Mouse (Mus musculus): ENCODE measurements around the gene Akap5. TPM values are rescaled to one million over a fixed set of nuclear protein-coding genes. Genes with fewer than 3 reads are reported as not detected.

The Akap5 gene
- polyA plus RNA-seq, 1 experiment from 2014 or later: 10.3 TPM

- Histone ChIP-seq H3K36me3 (replicated peaks) (no peaks in the 10 kb centered on the region), H3K27me3 (replicated peaks) (no peaks in the 10 kb centered on the region), H3K4me3 (no peak overlapping the region), H3K4me2 (no peak overlapping the region), H3K9ac (no peak overlapping the region), H3K4me1 (peaks cover 23% of the 10 kb centered on the region), H3K9me3 (no peaks in the 10 kb centered on the region), H3K27ac (no peak overlapping the region)
- WGBS: 67% methylated on average over 7 of the region's 7 CpGs
- no peak for ATAC-seq (replicated peaks)
These were observed 48.5 kb downstream of the Akap5 start for GRCm38 (mm10) chr12:76372881-76373818.

- Histone ChIP-seq H3K4me2 (no peak overlapping the region), H3K9me3 (no peaks in the 10 kb centered on the region), H3K36me3 (replicated peaks) (no peaks in the 10 kb centered on the region), H3K4me1 (peaks cover 17% of the 10 kb centered on the region), H3K27ac (no peak overlapping the region), H3K4me3 (no peak overlapping the region), H3K9ac (no peak overlapping the region), H3K27me3 (replicated peaks) (no peaks in the 10 kb centered on the region)
- no peak for ATAC-seq (replicated peaks)
- 74% methylated on average over 6 of the region's 6 CpGs for WGBS
These were observed 49.3 kb downstream of the Akap5 start for GRCm38 (mm10) chr12:76373991-76374390.

- H3K4me2 ChIP-seq: no peak overlapping the region
- H3K27ac ChIP-seq: no peak overlapping the region
- 81% methylated on average over 4 of the region's 4 CpGs for WGBS
- ATAC-seq (replicated peaks): no peak
- H3K4me1 ChIP-seq: peaks cover 17% of the 10 kb centered on the region
- H3K9ac ChIP-seq: no peak overlapping the region
- H3K27me3 ChIP-seq (replicated peaks): no peaks in the 10 kb centered on the region
- no peaks in the 10 kb centered on the region for H3K9me3 ChIP-seq
- H3K36me3 ChIP-seq (replicated peaks): no peaks in the 10 kb centered on the region
- H3K4me3 ChIP-seq: no peak overlapping the region
These were observed 50.2 kb downstream of the Akap5 start for GRCm38 (mm10) chr12:76374911-76375310.

- WGBS: 94% methylated on average over 3 of the region's 3 CpGs
- Histone ChIP-seq H3K36me3 (replicated peaks) (no peaks in the 10 kb centered on the region), H3K9me3 (no peaks in the 10 kb centered on the region)
These were observed 50.8 kb downstream of the Akap5 start for GRCm38 (mm10) chr12:76375506-76375905.

GRCm38 (mm10) chr12:76376649-76377048 lies 52.0 kb downstream of the Akap5 start:
- H3K4me2 ChIP-seq: no peak overlapping the region
- H3K4me3 ChIP-seq: no peak overlapping the region
- no peaks in the 10 kb centered on the region for H3K9me3 ChIP-seq
- peaks cover 12% of the 10 kb centered on the region for H3K4me1 ChIP-seq
- H3K27ac ChIP-seq: no peak overlapping the region
- ATAC-seq (replicated peaks): no peak
- WGBS: 33% methylated on average over 7 of the region's 7 CpGs
- no peak overlapping the region for H3K9ac ChIP-seq
- no peaks in the 10 kb centered on the region for H3K36me3 ChIP-seq (replicated peaks)
- H3K27me3 ChIP-seq (replicated peaks): no peaks in the 10 kb centered on the region

More at GRCm38 (mm10) chr12:76375506-76375905, 50.8 kb downstream of the Akap5 start:
- no peak overlapping the region for H3K27ac ChIP-seq
- no peak overlapping the region for H3K4me3 ChIP-seq
- no peak overlapping the region for H3K4me2 ChIP-seq
- no peak for ATAC-seq (replicated peaks)
- peaks cover 17% of the 10 kb centered on the region for H3K4me1 ChIP-seq
- H3K9ac ChIP-seq: no peak overlapping the region
- H3K27me3 ChIP-seq (replicated peaks): no peaks in the 10 kb centered on the region

GRCm38 (mm10) chr12:76377059-76377458 lies 52.4 kb downstream of the Akap5 start:
- H3K27me3 ChIP-seq (replicated peaks): no peaks in the 10 kb centered on the region
- ATAC-seq (replicated peaks): no peak
- no peak overlapping the region for H3K9ac ChIP-seq
- H3K4me1 ChIP-seq: peaks cover 8% of the 10 kb centered on the region
- no peaks in the 10 kb centered on the region for H3K36me3 ChIP-seq (replicated peaks)
- no peak overlapping the region for H3K4me3 ChIP-seq
- H3K4me2 ChIP-seq: no peak overlapping the region
- 94% methylated on average over 6 of the region's 6 CpGs for WGBS
- no peak overlapping the region for H3K27ac ChIP-seq
- H3K9me3 ChIP-seq: no peaks in the 10 kb centered on the region

- 96% methylated on average over 3 of the region's 3 CpGs for WGBS
- H3K4me2 ChIP-seq: no peak overlapping the region
These were observed 53.0 kb downstream of the Akap5 start for GRCm38 (mm10) chr12:76377726-76378125.

GRCm38 (mm10) chr12:76378556-76378955 lies 53.9 kb downstream of the Akap5 start:
- 94% methylated on average over 5 of the region's 5 CpGs for WGBS
- Histone ChIP-seq H3K36me3 (replicated peaks) (no peaks in the 10 kb centered on the region), H3K27me3 (replicated peaks) (no peaks in the 10 kb centered on the region), H3K4me1 (no peaks in the 10 kb centered on the region), H3K4me3 (no peak overlapping the region), H3K4me2 (no peak overlapping the region), H3K27ac (no peak overlapping the region), H3K9me3 (no peaks in the 10 kb centered on the region), H3K9ac (no peak overlapping the region)
- ATAC-seq (replicated peaks): no peak

More at GRCm38 (mm10) chr12:76377726-76378125, 53.0 kb downstream of the Akap5 start:
- Histone ChIP-seq H3K4me3 (no peak overlapping the region), H3K27ac (no peak overlapping the region), H3K9ac (no peak overlapping the region), H3K9me3 (no peaks in the 10 kb centered on the region), H3K27me3 (replicated peaks) (no peaks in the 10 kb centered on the region), H3K36me3 (replicated peaks) (no peaks in the 10 kb centered on the region), H3K4me1 (peaks cover 2% of the 10 kb centered on the region; the same call in 1 of the 2 replicates)
- ATAC-seq (replicated peaks): no peak

- no peaks in the 10 kb centered on the region for H3K9me3 ChIP-seq
- no peak overlapping the region for H3K4me3 ChIP-seq
- H3K27me3 ChIP-seq (replicated peaks): no peaks in the 10 kb centered on the region
- no peak overlapping the region for H3K4me2 ChIP-seq
- ATAC-seq (replicated peaks): no peak
- no peaks in the 10 kb centered on the region for H3K4me1 ChIP-seq
- WGBS: 93% methylated on average over 7 of the region's 7 CpGs
- no peak overlapping the region for H3K9ac ChIP-seq
- H3K36me3 ChIP-seq (replicated peaks): no peaks in the 10 kb centered on the region
- no peak overlapping the region for H3K27ac ChIP-seq
These were observed 55.5 kb downstream of the Akap5 start for GRCm38 (mm10) chr12:76380151-76380550.

Other genes starting within 250 kb of the Akap5 start
- gene Esr2, start 147.6 kb upstream of the Akap5 start, polyA plus RNA-seq (2015; fragmentation: Nextera tagmentation; extraction: Ambion mirVana): 0.29 and 0.39 TPM in 2 replicates
- not detected in 2 replicates for gene Tex21, start 78.1 kb upstream of the Akap5 start, polyA plus RNA-seq (2015; fragmentation: Nextera tagmentation; extraction: Ambion mirVana)
- gene Mthfd1, start 69.6 kb upstream of the Akap5 start, polyA plus RNA-seq (2015; fragmentation: Nextera tagmentation; extraction: Ambion mirVana): 30.7 and 31.2 TPM in 2 replicates
- 14.6 and 15.1 TPM in 2 replicates for gene Zbtb25, start 44.7 kb downstream of the Akap5 start, polyA plus RNA-seq (2015; fragmentation: Nextera tagmentation; extraction: Ambion mirVana)
- 3.4 and 3.5 TPM in 2 replicates for gene Zbtb1, start 45.4 kb downstream of the Akap5 start, polyA plus RNA-seq (2015; fragmentation: Nextera tagmentation; extraction: Ambion mirVana)
- gene Hspa2, start 79.3 kb downstream of the Akap5 start, polyA plus RNA-seq (2015; fragmentation: Nextera tagmentation; extraction: Ambion mirVana): 5.5 and 5.6 TPM in 2 replicates
- 0.73 and 1.0 TPM in 2 replicates for gene Ppp1r36, start 92.6 kb downstream of the Akap5 start, polyA plus RNA-seq (2015; fragmentation: Nextera tagmentation; extraction: Ambion mirVana)
- gene Plekhg3, start 206.0 kb downstream of the Akap5 start, polyA plus RNA-seq (2015; fragmentation: Nextera tagmentation; extraction: Ambion mirVana): 1.3 and 1.4 TPM in 2 replicates